Comparison of ENCODE assay signal across 20 mouse cellular contexts in the genomic region with DNA sequence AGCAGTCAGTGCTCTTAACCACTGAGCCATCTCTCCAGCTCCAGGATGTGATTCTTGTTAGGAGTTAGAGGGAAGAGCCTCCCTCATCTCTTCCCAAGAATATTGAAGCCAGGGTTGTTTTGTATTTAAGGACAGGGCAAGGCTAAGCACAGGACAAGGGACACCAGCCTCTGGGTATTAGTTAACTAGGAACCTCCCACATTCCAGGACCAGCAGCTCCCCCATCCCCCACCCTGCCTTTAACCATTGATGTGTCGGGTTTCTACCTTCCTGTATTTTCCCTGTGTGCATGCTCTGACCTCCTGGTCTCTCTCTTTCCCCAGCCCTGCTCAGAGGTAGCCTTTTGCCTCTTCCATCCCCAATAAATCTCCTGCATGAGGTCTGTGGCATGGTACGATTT. TPM values are rescaled to one million over a fixed set of nuclear protein-coding genes. Genes with fewer than 3 reads are reported as not detected.
DNase-seq lines count a peak whose midpoint lies in the region; ATAC-seq and TF ChIP-seq lines count a peak whose summit lies in the region.
"Had no signal": no experiment of that assay in that cellular context is flagged by ENCODE, and none has a peak within 500 bp of the region (broad histone marks: within the 10 kb centered on the region; RNA-seq: fewer than 3 reads in every experiment).

No protein-coding gene starts in this region.

- H3K27me3 ChIP-seq in ES-Bruce4 (ENCODE audit: control insufficient read depth, insufficient read depth, low read length, poor library complexity, severe bottlenecking), result no peaks in the 10 kb centered on the region
- H3K27me3 ChIP-seq in kidney, embryonic 16.5 days (ENCODE audit: insufficient read depth, low read length), result no peaks in the 10 kb centered on the region
- no peaks in the 10 kb centered on the region for H3K27me3 ChIP-seq in limb, embryonic 11.5 days (ENCODE audit: control insufficient read depth, insufficient read depth, low read length)
- no peaks in the 10 kb centered on the region for H3K27me3 ChIP-seq in intestine, postnatal 0 days (replicated peaks; ENCODE audit: control insufficient read depth, insufficient read depth, low read length)
- no peaks in the 10 kb centered on the region for H3K27me3 ChIP-seq in lung, postnatal 0 days (replicated peaks; ENCODE audit: insufficient read depth, low read length)
- H3K27me3 ChIP-seq in cerebellum, adult 2 months (ENCODE audit: control insufficient read depth, insufficient read depth, low read length), result no peaks in the 10 kb centered on the region
- H3K27me3 ChIP-seq: heart, embryonic 15.5 days; midbrain, embryonic 12.5 days; neural tube, embryonic 15.5 days had no signal

- peak; percentile 78 for TF ChIP-seq EP300 in ES-Bruce4 (IDR thresholded peaks at IDR 0.05; ENCODE audit: insufficient read depth, low read depth, low read length)
- TF ChIP-seq EP300 in lung, postnatal 0 days (IDR thresholded peaks at IDR 0.05), result no peak

- 21% methylated on average over 2 of the region's 2 CpGs for WGBS in kidney, embryonic 16.5 days
- WGBS in limb, embryonic 11.5 days, result 23% methylated on average over 2 of the region's 2 CpGs
- 31% methylated on average over 2 of the region's 2 CpGs for WGBS in intestine, postnatal 0 days
- WGBS in lung, postnatal 0 days, result 28% methylated on average over 2 of the region's 2 CpGs
- WGBS in cerebellum, adult 2 months, result 62% methylated on average over 2 of the region's 2 CpGs

- H3K9me3 ChIP-seq in ES-Bruce4 (replicated peaks; ENCODE audit: control insufficient read depth, insufficient read depth, low read length, poor library complexity, severe bottlenecking), result no peaks in the 10 kb centered on the region
- H3K9me3 ChIP-seq in kidney, embryonic 16.5 days (ENCODE audit: low read length), result no peaks in the 10 kb centered on the region
- H3K9me3 ChIP-seq in limb, embryonic 11.5 days (ENCODE audit: control insufficient read depth, low read length), result no peaks in the 10 kb centered on the region
- H3K9me3 ChIP-seq in intestine, postnatal 0 days (ENCODE audit: control insufficient read depth), result no peaks in the 10 kb centered on the region
- H3K9me3 ChIP-seq in lung, postnatal 0 days (ENCODE audit: low read length), result no peaks in the 10 kb centered on the region
- H3K9me3 ChIP-seq: embryonic facial prominence, embryonic 13.5 days; heart, embryonic 15.5 days; hindbrain, embryonic 10.5 days; limb, embryonic 12.5 days; midbrain, embryonic 12.5 days; neural tube, embryonic 15.5 days had no signal

- H3K4me2 ChIP-seq in kidney, embryonic 16.5 days (replicated peaks; ENCODE audit: low read depth, low read length), result no peak overlapping the region
- H3K4me2 ChIP-seq in limb, embryonic 11.5 days (ENCODE audit: low read depth, severe bottlenecking), result no peak overlapping the region
- no peak overlapping the region for H3K4me2 ChIP-seq in intestine, postnatal 0 days (replicated peaks; ENCODE audit: low read depth)
- no peak overlapping the region for H3K4me2 ChIP-seq in lung, postnatal 0 days (replicated peaks; ENCODE audit: low read depth, low read length)
- H3K4me2 ChIP-seq: embryonic facial prominence, embryonic 13.5 days; heart, embryonic 15.5 days; limb, embryonic 12.5 days; midbrain, embryonic 12.5 days; neural tube, embryonic 15.5 days had no signal

- no peak for TF ChIP-seq POLR2A in ES-Bruce4 (IDR thresholded peaks at IDR 0.05; ENCODE audit: insufficient read depth, low read length)
- no peak for TF ChIP-seq POLR2A in cerebellum, adult 2 months (IDR thresholded peaks at IDR 0.05; ENCODE audit: borderline replicate concordance, insufficient read depth, low read length)

- no peak for TF ChIP-seq CTCF in ES-Bruce4 (IDR thresholded peaks at IDR 0.05; ENCODE audit: low read depth, low read length)
- TF ChIP-seq CTCF in intestine, postnatal 0 days (IDR thresholded peaks at IDR 0.05; ENCODE audit: low read depth), result no peak
- no peak for TF ChIP-seq CTCF in lung, postnatal 0 days (IDR thresholded peaks at IDR 0.05)
- TF ChIP-seq CTCF in cerebellum, adult 2 months (IDR thresholded peaks at IDR 0.05; ENCODE audit: borderline replicate concordance, insufficient read depth, low read depth, low read length), result no peak

- peak; percentile 33 for DNase-seq in embryo, embryonic 9.5 days (ENCODE audit: extremely low spot score)
- DNase-seq in limb, embryonic 11.5 days (ENCODE audit: low spot score), result peak; percentile 38
- no peak for DNase-seq in lung, postnatal 0 days (ENCODE audit: low spot score)
- no peak for DNase-seq in cerebellum, adult 2 months
- no peak for DNase-seq in cerebellum, adult 8-10 months
- DNase-seq: adrenal gland, postnatal 36 days; cerebellum, postnatal 14 days; gastrocnemius, adult 2 months; lung, adult 2 months; lung, postnatal 4 days had no signal

- no peak overlapping the region for H3K4me3 ChIP-seq in ES-Bruce4 (ENCODE audit: low read depth, low read length)
- H3K4me3 ChIP-seq in kidney, embryonic 16.5 days (ENCODE audit: low read length), result no peak overlapping the region
- H3K4me3 ChIP-seq in limb, embryonic 11.5 days (ENCODE audit: low read depth, low read length), result no peak overlapping the region
- H3K4me3 ChIP-seq in intestine, postnatal 0 days (ENCODE audit: low read depth, low read length), result no peak overlapping the region
- no peak overlapping the region for H3K4me3 ChIP-seq in lung, postnatal 0 days (ENCODE audit: low read depth, low read length)
- no peak overlapping the region for H3K4me3 ChIP-seq in cerebellum, adult 2 months (replicated peaks; ENCODE audit: insufficient read depth, low read depth, low read length)
- H3K4me3 ChIP-seq: embryonic facial prominence, embryonic 13.5 days; gastrocnemius, adult 2 months; heart, embryonic 15.5 days; hindbrain, embryonic 10.5 days; limb, embryonic 12.5 days; midbrain, embryonic 12.5 days; neural tube, embryonic 15.5 days had no signal

- peaks cover 8% of the 10 kb centered on the region for H3K4me1 ChIP-seq in ES-Bruce4 (ENCODE audit: control insufficient read depth, insufficient read depth, low read length)
- peaks cover 16% of the 10 kb centered on the region for H3K4me1 ChIP-seq in kidney, embryonic 16.5 days (ENCODE audit: insufficient read depth, low read length)
- H3K4me1 ChIP-seq in limb, embryonic 11.5 days (ENCODE audit: control insufficient read depth, insufficient read depth, low read length), result no peaks in the 10 kb centered on the region
- H3K4me1 ChIP-seq in intestine, postnatal 0 days (replicated peaks; ENCODE audit: control insufficient read depth, insufficient read depth, low read length), result no peaks in the 10 kb centered on the region
- no peaks in the 10 kb centered on the region for H3K4me1 ChIP-seq in lung, postnatal 0 days (ENCODE audit: insufficient read depth, low read depth, low read length)
- no peaks in the 10 kb centered on the region for H3K4me1 ChIP-seq in cerebellum, adult 2 months (ENCODE audit: control insufficient read depth, insufficient read depth, low read length)

- ATAC-seq in kidney, embryonic 16.5 days (ENCODE audit: low FRiP score, low TSS enrichment), result peak; percentile 64; the same call in 1 of the 2 replicates
- no peak for ATAC-seq in limb, embryonic 11.5 days (ENCODE audit: insufficient number of reproducible peaks, low FRiP score, low TSS enrichment, low read depth)
- no peak for ATAC-seq in intestine, postnatal 0 days
- no peak for ATAC-seq in lung, postnatal 0 days
- ATAC-seq: inflammation-experienced regulatory T-cells, adult 6 months had no signal

- H3K9ac ChIP-seq in ES-Bruce4 (ENCODE audit: low read depth, poor library complexity, severe bottlenecking), result no peak overlapping the region
- H3K9ac ChIP-seq in kidney, embryonic 16.5 days (replicated peaks; ENCODE audit: low read length), result no peak overlapping the region
- no peak overlapping the region for H3K9ac ChIP-seq in limb, embryonic 11.5 days (ENCODE audit: low read length)
- no peak overlapping the region for H3K9ac ChIP-seq in intestine, postnatal 0 days (ENCODE audit: low read depth, low read length)
- no peak overlapping the region for H3K9ac ChIP-seq in lung, postnatal 0 days (replicated peaks; ENCODE audit: low read depth)
- H3K9ac ChIP-seq: embryonic facial prominence, embryonic 13.5 days; heart, embryonic 15.5 days; limb, embryonic 12.5 days; midbrain, embryonic 12.5 days; neural tube, embryonic 15.5 days had no signal

- H3K27ac ChIP-seq in ES-Bruce4 (ENCODE audit: insufficient read depth, low read length), result peak overlapping the region; percentile 55
- H3K27ac ChIP-seq in kidney, embryonic 16.5 days (ENCODE audit: low read length), result peak overlapping the region; percentile 7; the same call in 1 of the 2 replicates
- H3K27ac ChIP-seq in limb, embryonic 11.5 days (replicated peaks; ENCODE audit: low read depth, low read length), result no peak overlapping the region
- H3K27ac ChIP-seq in intestine, postnatal 0 days (ENCODE audit: low read depth, low read length), result no peak overlapping the region
- no peak overlapping the region for H3K27ac ChIP-seq in lung, postnatal 0 days (ENCODE audit: low read length)
- H3K27ac ChIP-seq in cerebellum, adult 2 months (ENCODE audit: insufficient read depth, low read length), result no peak overlapping the region
- H3K27ac ChIP-seq: embryonic facial prominence, embryonic 13.5 days; gastrocnemius, adult 2 months; heart, embryonic 15.5 days; hindbrain, embryonic 10.5 days; limb, embryonic 12.5 days; midbrain, embryonic 12.5 days; neural tube, embryonic 15.5 days had no signal

- no peaks in the 10 kb centered on the region for H3K36me3 ChIP-seq in ES-Bruce4 (ENCODE audit: control insufficient read depth, insufficient read depth, low read length, poor library complexity, severe bottlenecking)
- H3K36me3 ChIP-seq in kidney, embryonic 16.5 days (ENCODE audit: insufficient read depth, low read length), result no peaks in the 10 kb centered on the region
- no peaks in the 10 kb centered on the region for H3K36me3 ChIP-seq in limb, embryonic 11.5 days (ENCODE audit: control insufficient read depth, insufficient read depth, low read length)
- no peaks in the 10 kb centered on the region for H3K36me3 ChIP-seq in intestine, postnatal 0 days (ENCODE audit: control insufficient read depth, insufficient read depth)
- no peaks in the 10 kb centered on the region for H3K36me3 ChIP-seq in lung, postnatal 0 days (ENCODE audit: insufficient read depth, low read length)
- H3K36me3 ChIP-seq: embryonic facial prominence, embryonic 13.5 days; heart, embryonic 15.5 days; hindbrain, embryonic 10.5 days; limb, embryonic 12.5 days; midbrain, embryonic 12.5 days; neural tube, embryonic 15.5 days had no signal

RNA-seq across cellular contexts. Expression of a gene that starts 56.3 kb away (rescaled TPM):
- polyA plus RNA-seq in ES-Bruce4 (2011; ENCODE audit: insufficient read depth, insufficient read length, low read depth, missing spikeins), result 5.1 and 5.2 TPM in 2 replicates
- 5.2 and 5.5 TPM in 2 replicates for polyA plus RNA-seq in kidney, embryonic 16.5 days (2015; fragmentation: Nextera tagmentation; extraction: Ambion mirVana)
- 0.11 and 0.16 TPM in 2 replicates for polyA plus RNA-seq in limb, embryonic 11.5 days (2014; fragmentation: Nextera tagmentation; extraction: Ambion mirVana)
- 0.52 and 0.78 TPM in 2 replicates for polyA plus RNA-seq in intestine, postnatal 0 days (2015; fragmentation: Nextera tagmentation; extraction: Ambion mirVana)
- 24.8 and 25.4 TPM in 2 replicates for polyA plus RNA-seq in lung, postnatal 0 days (2015; fragmentation: Nextera tagmentation; extraction: Ambion mirVana)
- 3.7 and 4.5 TPM in 2 replicates for polyA plus RNA-seq in cerebellum, adult 2 months (2012; rRNA removed)
- polyA plus RNA-seq: inflammation-experienced regulatory T-cells, adult 6 months had no signal

Comparison
In these comparisons a context has a peak if more than half of its experiments do, and no peak if none do; other contexts are left out.
1. H3K27ac ChIP-seq: peak in ES-Bruce4 (single experiment) and kidney, embryonic 16.5 days (single experiment); none in limb, embryonic 11.5 days (single experiment), intestine, postnatal 0 days (single experiment), lung, postnatal 0 days (single experiment) and cerebellum, adult 2 months (single experiment).
2. DNase-seq: peak in embryo, embryonic 9.5 days (single experiment) and limb, embryonic 11.5 days (single experiment); none in lung, postnatal 0 days (single experiment), cerebellum, adult 2 months (0 of 2) and cerebellum, adult 8-10 months (single experiment).